Mouse (Mus musculus): Measurements from ENCODE around the gene 2310007B03Rik. TPM values are rescaled to one million over a fixed set of nuclear protein-coding genes. Genes with fewer than 3 reads are reported as not detected.

2310007B03Rik gene
- total and polyA plus RNA-seq, 3 experiments = 0.05 TPM; not detected in 2

GRCm38 (mm10) chr1:93194961-93195360 is 34.2 kb upstream of the 2310007B03Rik start:
- no peak for TF ChIP-seq TAL1 (conservative IDR thresholded peaks at IDR 0.05; ENCODE audit: low read depth, low read length)
- no peak for TF ChIP-seq POLR2AphosphoS5 (IDR thresholded peaks at IDR 0.05; ENCODE audit: insufficient replicate concordance, low read depth, low read length)
- TF ChIP-seq GATA2 (IDR thresholded peaks at IDR 0.05; ENCODE audit: borderline replicate concordance, low read depth, low read length) = no peak
- TF ChIP-seq CTCF (IDR thresholded peaks at IDR 0.05; ENCODE audit: low read depth, low read length) = no peak
- TF ChIP-seq GATA1 (IDR thresholded peaks at IDR 0.05; ENCODE audit: borderline replicate concordance, low read length) = no peak
- ATAC-seq (ENCODE audit: extremely low read depth, insufficient number of reproducible peaks, low FRiP score, poor library complexity, severe bottlenecking) (no peak), DNase-seq (ENCODE audit: low spot score) (no peak)
- Histone ChIP-seq H3K27me3 (ENCODE audit: insufficient read depth, low read length) (peaks cover 12% of the 10 kb centered on the region; the same call in 1 of the 2 replicates), H3K36me3 (replicated peaks) (no peaks in the 10 kb centered on the region), H3K9me3 (replicated peaks) (no peaks in the 10 kb centered on the region), H3K4me1 (ENCODE audit: insufficient read depth, low read depth, low read length) (no peaks in the 10 kb centered on the region), H3K4me3 (ENCODE audit: low read depth, low read length) (no peak overlapping the region)

GRCm38 (mm10) chr1:93190726-93191305 is 30.1 kb upstream of the 2310007B03Rik start:
- DNase-seq (ENCODE audit: low spot score) (no peak), ATAC-seq (ENCODE audit: extremely low read depth, insufficient number of reproducible peaks, low FRiP score, poor library complexity, severe bottlenecking) (no peak)
- TF ChIP-seq CTCF (IDR thresholded peaks at IDR 0.05; ENCODE audit: low read depth, low read length) (no peak), GATA1 (IDR thresholded peaks at IDR 0.05; ENCODE audit: borderline replicate concordance, low read length) (no peak), POLR2AphosphoS5 (IDR thresholded peaks at IDR 0.05; ENCODE audit: insufficient replicate concordance, low read depth, low read length) (no peak), GATA2 (IDR thresholded peaks at IDR 0.05; ENCODE audit: borderline replicate concordance, low read depth, low read length) (no peak), TAL1 (conservative IDR thresholded peaks at IDR 0.05; ENCODE audit: low read depth, low read length) (no peak)
- H3K4me3 ChIP-seq (ENCODE audit: low read depth, low read length) = no peak overlapping the region
- H3K4me1 ChIP-seq (ENCODE audit: insufficient read depth, low read depth, low read length) = no peaks in the 10 kb centered on the region
- H3K27me3 ChIP-seq (ENCODE audit: insufficient read depth, low read length) = peaks cover 10% of the 10 kb centered on the region; the same call in 1 of the 2 replicates
- H3K36me3 ChIP-seq (replicated peaks) = no peaks in the 10 kb centered on the region
- H3K9me3 ChIP-seq (replicated peaks) = no peaks in the 10 kb centered on the region

GRCm38 (mm10) chr1:93184071-93184828 is 23.5 kb upstream of the 2310007B03Rik start:
- no peaks in the 10 kb centered on the region for H3K36me3 ChIP-seq (replicated peaks)
- H3K9me3 ChIP-seq (replicated peaks) = no peaks in the 10 kb centered on the region
- ATAC-seq (ENCODE audit: extremely low read depth, insufficient number of reproducible peaks, low FRiP score, poor library complexity, severe bottlenecking) = no peak
- H3K27me3 ChIP-seq (ENCODE audit: insufficient read depth, low read length) = peaks cover 9% of the 10 kb centered on the region; the same call in 1 of the 2 replicates
- no peaks in the 10 kb centered on the region for H3K4me1 ChIP-seq (ENCODE audit: insufficient read depth, low read depth, low read length)
- no peak for DNase-seq (ENCODE audit: low spot score)
- H3K4me3 ChIP-seq (ENCODE audit: low read depth, low read length) = no peak overlapping the region
- TF ChIP-seq POLR2AphosphoS5 (IDR thresholded peaks at IDR 0.05; ENCODE audit: insufficient replicate concordance, low read depth, low read length) (no peak), TAL1 (conservative IDR thresholded peaks at IDR 0.05; ENCODE audit: low read depth, low read length) (no peak), GATA2 (IDR thresholded peaks at IDR 0.05; ENCODE audit: borderline replicate concordance, low read depth, low read length) (no peak), GATA1 (IDR thresholded peaks at IDR 0.05; ENCODE audit: borderline replicate concordance, low read length) (no peak), CTCF (IDR thresholded peaks at IDR 0.05; ENCODE audit: low read depth, low read length) (no peak)

- ATAC-seq (ENCODE audit: extremely low read depth, insufficient number of reproducible peaks, low FRiP score, poor library complexity, severe bottlenecking) (no peak), DNase-seq (ENCODE audit: low spot score) (no peak)
- Histone ChIP-seq H3K4me1 (ENCODE audit: insufficient read depth, low read depth, low read length) (no peaks in the 10 kb centered on the region), H3K4me3 (ENCODE audit: low read depth, low read length) (no peak overlapping the region), H3K9me3 (replicated peaks) (no peaks in the 10 kb centered on the region), H3K27me3 (ENCODE audit: insufficient read depth, low read length) (peaks cover 7% of the 10 kb centered on the region; the same call in 1 of the 2 replicates), H3K36me3 (replicated peaks) (no peaks in the 10 kb centered on the region)
- TF ChIP-seq GATA2 (IDR thresholded peaks at IDR 0.05; ENCODE audit: borderline replicate concordance, low read depth, low read length) (no peak), CTCF (IDR thresholded peaks at IDR 0.05; ENCODE audit: low read depth, low read length) (no peak), GATA1 (IDR thresholded peaks at IDR 0.05; ENCODE audit: borderline replicate concordance, low read length) (no peak), TAL1 (conservative IDR thresholded peaks at IDR 0.05; ENCODE audit: low read depth, low read length) (no peak), POLR2AphosphoS5 (IDR thresholded peaks at IDR 0.05; ENCODE audit: insufficient replicate concordance, low read depth, low read length) (no peak)
These were observed 21.5 kb upstream of the 2310007B03Rik start for GRCm38 (mm10) chr1:93182281-93182680.

- Histone ChIP-seq H3K4me1 (ENCODE audit: insufficient read depth, low read depth, low read length) (no peaks in the 10 kb centered on the region), H3K4me3 (ENCODE audit: low read depth, low read length) (no peak overlapping the region), H3K27me3 (ENCODE audit: insufficient read depth, low read length) (peaks cover 8% of the 10 kb centered on the region; the same call in 1 of the 2 replicates), H3K36me3 (replicated peaks) (no peaks in the 10 kb centered on the region), H3K9me3 (replicated peaks) (no peaks in the 10 kb centered on the region)
- DNase-seq (ENCODE audit: low spot score) = no peak
- ATAC-seq (ENCODE audit: extremely low read depth, insufficient number of reproducible peaks, low FRiP score, poor library complexity, severe bottlenecking) = no peak
- no peak for TF ChIP-seq POLR2AphosphoS5 (IDR thresholded peaks at IDR 0.05; ENCODE audit: insufficient replicate concordance, low read depth, low read length)
These were observed 16.0 kb upstream of the 2310007B03Rik start for GRCm38 (mm10) chr1:93176525-93177332.

- Histone ChIP-seq H3K4me1 (ENCODE audit: insufficient read depth, low read depth, low read length) (no peaks in the 10 kb centered on the region), H3K9me3 (replicated peaks) (no peaks in the 10 kb centered on the region), H3K4me3 (ENCODE audit: low read depth, low read length) (no peak overlapping the region), H3K36me3 (replicated peaks) (no peaks in the 10 kb centered on the region), H3K27me3 (ENCODE audit: insufficient read depth, low read length) (peaks cover 7% of the 10 kb centered on the region; the same call in 1 of the 2 replicates)
- no peak for DNase-seq (ENCODE audit: low spot score)
- TF ChIP-seq POLR2AphosphoS5 (IDR thresholded peaks at IDR 0.05; ENCODE audit: insufficient replicate concordance, low read depth, low read length) (no peak), CTCF (IDR thresholded peaks at IDR 0.05; ENCODE audit: low read depth, low read length) (no peak), GATA1 (IDR thresholded peaks at IDR 0.05; ENCODE audit: borderline replicate concordance, low read length) (no peak), TAL1 (conservative IDR thresholded peaks at IDR 0.05; ENCODE audit: low read depth, low read length) (no peak), GATA2 (IDR thresholded peaks at IDR 0.05; ENCODE audit: borderline replicate concordance, low read depth, low read length) (no peak)
- no peak for ATAC-seq (ENCODE audit: extremely low read depth, insufficient number of reproducible peaks, low FRiP score, poor library complexity, severe bottlenecking)
These were observed 15.1 kb upstream of the 2310007B03Rik start for GRCm38 (mm10) chr1:93175849-93176248.
